Mouse (Mus musculus) heart, postnatal 0 days (tissue): ENCODE results near the gene Rce1. TPM values are rescaled to one million over a fixed set of nuclear protein-coding genes. Genes with fewer than 3 reads are reported as not detected.
A peak's percentile ranks its signal among the peaks of the same experiment; 100 is the strongest.
"Not testable (repeated sequence)": the region's sequence is repeated elsewhere in the genome, so short reads cannot be mapped to it uniquely, and the experiment has no call there.

Experiments
- ATAC-seq: fragments of 200-750 bp; cut with Nextera tagmentation; 2 replicates; pipeline ENCODE4 v1.8.0; 2017; ENCODE audit warnings: low read depth, moderate number of reproducible peaks, moderate library complexity; ENCODE audit not compliant: insufficient read depth
- DNase-seq: peaks from one replicate; pipeline ENCODE4 v3.0.0-alpha.2; 2016; ENCODE audit warnings: low spot score
- H3K27ac ChIP-seq: fragments of 300-500 bp; sonication (generic); 2 replicates; pipeline ENCODE4 v1.5.1; 2014; ENCODE audit warnings: low read depth, mild to moderate bottlenecking
- H3K27me3 ChIP-seq: fragments of 300-500 bp; sonication (generic); 2 replicates; pipeline ENCODE4 v1.6.1; 2014; ENCODE audit warnings: low read length, mixed read lengths; ENCODE audit not compliant: control insufficient read depth, insufficient read depth
- H3K36me3 ChIP-seq: fragments of 300-500 bp; sonication (generic); replicated peaks from 2 replicates; pipeline ENCODE4 v1.6.1; 2014; ENCODE audit warnings: low read length, mixed read lengths; ENCODE audit not compliant: control insufficient read depth, insufficient read depth
- H3K4me1 ChIP-seq: fragments of 300-500 bp; sonication (generic); 2 replicates; pipeline ENCODE4 v1.6.1; 2014; ENCODE audit warnings: antibody characterized with exemption; ENCODE audit not compliant: control insufficient read depth, insufficient read depth
- H3K4me2 ChIP-seq: fragments of 300-500 bp; sonication (generic); 2 replicates; pipeline ENCODE4 v1.6.1; 2014; ENCODE audit warnings: low read depth, mild to moderate bottlenecking, low read length, moderate library complexity
- H3K4me3 ChIP-seq: fragments of 300-500 bp; sonication (generic); 2 replicates; pipeline ENCODE4 v1.5.1; 2014; ENCODE audit warnings: low read depth, low read length
- H3K9ac ChIP-seq: fragments of 300-500 bp; sonication (generic); replicated peaks from 2 replicates; pipeline ENCODE4 v1.6.1; 2014; ENCODE audit warnings: low read depth, low read length, mixed read lengths
- H3K9me3 ChIP-seq: fragments of 300-500 bp; sonication (generic); replicated peaks from 2 replicates; pipeline ENCODE4 v1.6.1; 2016; ENCODE audit warnings: low read length; ENCODE audit not compliant: control insufficient read depth
- CTCF ChIP-seq: IDR thresholded peaks from 2 replicates; pipeline ENCODE4 v1.5.1; 2016; ENCODE audit warnings: antibody characterized with exemption, control low read depth, low read depth
- EP300 ChIP-seq: IDR thresholded peaks from 2 replicates; pipeline ENCODE4 v1.6.1; 2016; ENCODE audit warnings: antibody characterized with exemption, low read depth
- WGBS: fragments of 180-500 bp; shearing (Covaris S2); extraction: QIAGEN DNeasy Blood & Tissue Kit; methylation state at CpG from one replicate; pipeline ENCODE4 v1.1.7; 2014; 5-methylcytosine and 5-hydroxymethylcytosine counted together
- polyA plus RNA-seq: library from polyadenylated mRNA; unstranded; fragments of >200 nt; fragmentation: Nextera tagmentation; extraction: Ambion mirVana; gene quantifications from 2 replicates; pipeline ENCODE4 v1.2.1, GENCODE M21; 2015
- total RNA-seq: library from RNA; depleted of rRNA; stranded (reverse); fragments of >200 nt; gene quantifications from 2 replicates; pipeline ENCODE4 v1.2.3, GENCODE M21; 2014; ENCODE audit warnings: low replicate concordance

Gene Rce1
- total and polyA plus RNA-seq, 2 experiments from 2014 or later = 24.8 to 64.6 TPM

DNA sequence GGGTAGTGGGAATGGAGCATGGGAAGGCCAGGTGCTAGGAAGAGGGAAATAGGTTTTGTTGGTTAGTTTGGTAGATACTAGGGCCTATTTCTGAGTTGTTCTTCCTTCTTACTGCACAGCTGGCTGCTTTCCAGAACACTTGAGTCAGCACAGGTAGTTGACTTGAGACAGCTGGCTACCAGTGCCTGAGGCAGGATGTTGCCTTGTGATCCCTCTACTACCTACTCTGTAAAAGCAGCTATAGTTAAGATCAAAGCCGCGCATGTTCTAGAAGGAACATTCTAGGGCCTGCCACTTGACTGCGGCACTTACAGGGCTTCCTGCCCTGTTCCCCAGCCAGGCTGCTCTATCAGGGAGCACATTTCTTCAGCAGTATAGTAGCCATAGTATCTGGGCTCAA, 35.4 kb downstream of the Rce1 start:
- DNase-seq (no peak), ATAC-seq (no peak)
- Histone ChIP-seq H3K36me3 (no peaks in the 10 kb centered on the region), H3K27ac (no peak overlapping the region), H3K27me3 (no peaks in the 10 kb centered on the region), H3K4me2 (no peak overlapping the region), H3K4me1 (no peaks in the 10 kb centered on the region), H3K9me3 (no peaks in the 10 kb centered on the region), H3K4me3 (no peak overlapping the region), H3K9ac (no peak overlapping the region)
- TF ChIP-seq EP300 (no peak), CTCF (no peak)
- 81% methylated on average over 3 of the region's 3 CpGs for WGBS

DNA sequence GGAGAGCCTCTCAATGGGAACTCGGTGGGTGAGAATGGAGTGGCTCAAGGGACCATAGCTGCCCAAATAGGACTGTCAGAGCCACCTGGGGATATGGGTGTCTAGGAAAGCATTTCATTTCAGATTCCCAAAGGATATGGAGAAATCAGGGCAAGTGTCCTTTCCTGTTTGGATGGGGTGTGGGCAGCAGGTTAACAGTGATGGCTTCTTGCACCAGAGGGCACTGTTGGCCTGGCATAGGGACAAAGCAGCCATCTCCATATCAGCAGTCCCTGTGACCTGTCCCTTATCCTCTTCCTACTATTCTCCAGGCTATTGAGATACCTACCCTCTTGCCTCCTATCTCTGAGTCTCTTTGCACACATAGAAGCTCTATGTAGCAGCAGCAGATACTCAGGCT, 36.4 kb downstream of the Rce1 start:
- Histone ChIP-seq H3K4me3 (no peak overlapping the region), H3K9ac (no peak overlapping the region), H3K27ac (no peak overlapping the region), H3K36me3 (no peaks in the 10 kb centered on the region), H3K4me1 (no peaks in the 10 kb centered on the region), H3K9me3 (no peaks in the 10 kb centered on the region), H3K27me3 (no peaks in the 10 kb centered on the region), H3K4me2 (no peak overlapping the region)
- no peak for DNase-seq
- 73% methylated on average over 1 of the region's 1 CpGs for WGBS
- TF ChIP-seq EP300 = no peak
- peak; percentile 51 for TF ChIP-seq CTCF
- ATAC-seq = no peak

DNA sequence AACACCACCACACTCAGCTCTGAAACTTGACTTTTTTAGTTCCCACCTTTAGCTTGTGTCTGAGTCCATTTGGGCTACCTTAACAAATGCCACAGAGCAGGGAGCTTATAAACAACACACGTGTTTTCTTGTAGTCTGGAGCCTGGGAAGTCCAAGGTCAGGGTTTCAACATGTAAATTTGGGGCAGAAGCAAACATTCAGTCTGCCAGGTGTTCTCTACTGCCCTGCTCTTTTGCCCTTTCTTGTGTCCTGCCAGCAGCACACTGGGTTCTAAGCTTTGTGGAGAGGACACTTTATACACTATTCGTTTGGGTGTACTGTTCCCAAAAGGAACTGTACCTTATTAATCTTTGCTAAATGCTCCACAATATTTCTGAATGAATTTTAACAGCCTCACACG, 37.0 kb downstream of the Rce1 start:
- no peak overlapping the region for H3K4me3 ChIP-seq
- H3K4me2 ChIP-seq = no peak overlapping the region
- ATAC-seq = no peak
- H3K4me1 ChIP-seq = no peaks in the 10 kb centered on the region
- no peak for DNase-seq
- TF ChIP-seq EP300 (no peak), CTCF (no peak)
- 58% methylated on average over 3 of the region's 3 CpGs for WGBS
- H3K27ac ChIP-seq = no peak overlapping the region
- no peaks in the 10 kb centered on the region for H3K27me3 ChIP-seq
- no peaks in the 10 kb centered on the region for H3K9me3 ChIP-seq
- H3K36me3 ChIP-seq = no peaks in the 10 kb centered on the region
- H3K9ac ChIP-seq = no peak overlapping the region

DNA sequence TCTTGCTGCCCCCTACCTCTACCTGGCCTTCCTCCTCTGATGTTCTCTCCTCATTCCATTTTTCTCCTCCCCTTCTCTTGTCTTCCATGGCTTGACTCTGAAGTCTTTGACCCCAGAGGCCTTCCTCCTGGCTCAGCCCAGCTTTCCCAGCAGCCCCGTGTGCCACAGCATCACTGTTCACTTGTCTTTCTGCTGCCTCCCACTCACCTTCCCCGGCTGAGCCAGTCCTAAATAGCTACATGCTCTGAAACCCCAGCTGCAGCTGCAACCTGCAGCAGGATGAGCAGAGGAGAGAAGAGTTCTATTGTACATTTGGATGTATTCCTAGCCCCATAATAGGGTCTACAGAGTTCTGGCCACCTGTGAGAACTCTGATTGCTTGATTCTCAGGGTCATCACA, 38.0 kb downstream of the Rce1 start:
- Histone ChIP-seq H3K4me1 (no peaks in the 10 kb centered on the region), H3K27ac (no peak overlapping the region), H3K9ac (no peak overlapping the region), H3K4me3 (no peak overlapping the region), H3K36me3 (no peaks in the 10 kb centered on the region), H3K27me3 (no peaks in the 10 kb centered on the region), H3K9me3 (no peaks in the 10 kb centered on the region), H3K4me2 (no peak overlapping the region)
- 39% methylated on average over 2 of the region's 2 CpGs for WGBS
- ATAC-seq = no peak
- TF ChIP-seq CTCF (no peak), EP300 (no peak)
- DNase-seq = no peak

DNA sequence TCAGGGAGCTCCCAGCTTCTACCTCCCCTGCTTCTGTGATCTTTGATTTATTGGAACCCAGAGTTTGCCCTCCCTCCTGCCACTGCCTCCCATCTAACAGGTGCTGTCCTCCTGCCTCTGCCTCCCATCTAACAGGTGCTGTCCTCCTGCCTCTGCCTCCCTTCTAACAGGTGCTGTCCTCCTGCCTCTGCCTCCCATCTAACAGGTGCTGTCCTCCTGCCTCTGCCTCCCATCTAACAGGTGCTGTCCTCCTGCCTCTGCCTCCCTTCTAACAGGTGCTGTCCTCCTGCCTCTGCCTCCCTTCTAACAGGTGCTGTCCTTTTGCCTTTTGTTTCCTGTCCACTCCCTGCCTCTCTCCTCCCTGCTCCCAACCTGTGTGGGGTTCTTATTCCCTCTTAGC, 38.7 kb downstream of the Rce1 start:
- H3K9ac ChIP-seq, H3K4me3 ChIP-seq, H3K4me1 ChIP-seq, H3K27ac ChIP-seq, ATAC-seq, DNase-seq, H3K4me2 ChIP-seq, H3K27me3 ChIP-seq, H3K9me3 ChIP-seq, H3K36me3 ChIP-seq: not testable (repeated sequence)

DNA sequence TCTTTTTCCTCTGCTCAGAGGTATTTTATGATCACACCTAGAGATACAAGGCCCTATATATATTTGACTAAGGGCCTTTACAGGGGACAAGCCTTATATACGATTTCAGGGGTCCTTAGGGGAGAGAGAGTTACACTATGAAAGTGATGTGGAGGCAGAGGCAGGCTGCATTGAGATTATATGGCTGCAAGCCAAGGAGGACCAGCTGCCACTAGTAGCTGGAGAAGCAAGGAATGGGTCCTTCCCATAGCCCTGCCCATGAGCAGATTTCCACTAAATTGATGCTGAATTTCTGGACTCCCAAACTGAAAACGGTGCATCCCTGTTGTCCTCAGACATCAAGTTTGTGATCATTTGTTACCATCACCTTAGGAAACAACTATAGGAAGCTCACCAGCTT, 41.6 kb downstream of the Rce1 start:
- Histone ChIP-seq H3K36me3 (no peaks in the 10 kb centered on the region), H3K27ac (no peak overlapping the region), H3K4me2 (no peak overlapping the region), H3K9ac (no peak overlapping the region), H3K9me3 (no peaks in the 10 kb centered on the region), H3K27me3 (no peaks in the 10 kb centered on the region), H3K4me3 (no peak overlapping the region), H3K4me1 (no peaks in the 10 kb centered on the region)
- no peak for TF ChIP-seq EP300
- no peak for TF ChIP-seq CTCF
- ATAC-seq (no peak), DNase-seq (no peak)
- 51% methylated on average over 2 of the region's 2 CpGs for WGBS
